In genomic region chr13:62510641-62511420, GRCm38 (mm10) we compare ENCODE assay signal across 12 mouse cellular contexts. TPM values are rescaled to one million over a fixed set of nuclear protein-coding genes. Genes with fewer than 3 reads are reported as not detected.
"Had no signal": no experiment of that assay in that cellular context is flagged by ENCODE, and none has a peak within 500 bp of the region (broad histone marks: within the 10 kb centered on the region; RNA-seq: fewer than 3 reads in every experiment).

No protein-coding gene starts in this region.

RNA-seq across cellular contexts. Expression of gene Zfp935, which starts 47.5 kb away (rescaled TPM):
- total RNA-seq: neutrophil, adult 5-6 weeks had no signal
- polyA plus RNA-seq: neural tube, embryonic 14.5 days; neural tube, embryonic 15.5 days; small intestine, adult 2 months; spleen, adult 2 months; stomach, embryonic 15.5 days; stomach, embryonic 16.5 days; stomach, postnatal 0 days; testis, adult 2 months; thymus, adult 2 months; thymus, postnatal 0 days; urinary bladder, adult 2 months had no signal
